Mouse (Mus musculus) hindbrain, embryonic 13.5 days (tissue): ENCODE data around the gene Ddx43. TPM values are rescaled to one million over a fixed set of nuclear protein-coding genes. Genes with fewer than 3 reads are reported as not detected.
"Not testable (repeated sequence)": the region's sequence is repeated elsewhere in the genome, so short reads cannot be mapped to it uniquely, and the experiment has no call there.

Experiments
- ATAC-seq: fragments of 200-750 bp; cut with Nextera tagmentation; 2 replicates; pipeline ENCODE4 v1.8.0; 2017; ENCODE audit warnings: moderate TSS enrichment; ENCODE audit not compliant: low FRiP score
- H3K27ac ChIP-seq: fragments of 300-500 bp; sonication (generic); 2 replicates; pipeline ENCODE4 v1.5.1; 2015; ENCODE audit warnings: inconsistent platforms, mild to moderate bottlenecking, moderate library complexity
- H3K27me3 ChIP-seq: fragments of 300-500 bp; sonication (generic); 2 replicates; pipeline ENCODE4 v1.6.1; 2015; ENCODE audit warnings: mild to moderate bottlenecking, inconsistent platforms
- H3K36me3 ChIP-seq: fragments of 300-500 bp; sonication (generic); 2 replicates; pipeline ENCODE4 v1.6.1; 2015; ENCODE audit warnings: mild to moderate bottlenecking, inconsistent platforms
- H3K4me1 ChIP-seq: fragments of 300-500 bp; sonication (generic); replicated peaks from 2 replicates; pipeline ENCODE4 v1.6.1; 2015; ENCODE audit warnings: inconsistent platforms
- H3K4me2 ChIP-seq: fragments of 300-500 bp; sonication (generic); 2 replicates; pipeline ENCODE4 v1.6.1; 2015; ENCODE audit warnings: inconsistent platforms, mild to moderate bottlenecking, moderate library complexity
- H3K4me3 ChIP-seq: fragments of 300-500 bp; sonication (generic); 2 replicates; pipeline ENCODE4 v1.5.1; 2015; ENCODE audit warnings: mild to moderate bottlenecking, inconsistent platforms
- H3K9ac ChIP-seq: fragments of 300-500 bp; sonication (generic); 2 replicates; pipeline ENCODE4 v1.6.1; 2015; ENCODE audit warnings: mild to moderate bottlenecking, inconsistent platforms
- H3K9me3 ChIP-seq: fragments of 300-500 bp; sonication (generic); 2 replicates; pipeline ENCODE4 v1.6.1; 2016; ENCODE audit warnings: inconsistent platforms
- WGBS: fragments of 180-500 bp; shearing (Covaris S2); methylation state at CpG from one replicate; pipeline ENCODE4 v1.1.7; 2015; 5-methylcytosine and 5-hydroxymethylcytosine counted together
- polyA plus RNA-seq: library from polyadenylated mRNA; unstranded; fragments of >200 nt; fragmentation: Nextera tagmentation; extraction: Ambion mirVana; gene quantifications from 2 replicates; pipeline ENCODE4 v1.2.1, GENCODE M21; 2015

The Ddx43 gene
- 0.28 and 0.31 TPM in 2 replicates for polyA plus RNA-seq

- H3K9ac ChIP-seq, result peak within 1 kb of the TSS; percentile 56
Observed at GRCm38 (mm10) chr9:78395630-78396351, at the start of gene Ddx43. TSS of gene Ddx43 (plus strand) at chr9:78395777.

DNA sequence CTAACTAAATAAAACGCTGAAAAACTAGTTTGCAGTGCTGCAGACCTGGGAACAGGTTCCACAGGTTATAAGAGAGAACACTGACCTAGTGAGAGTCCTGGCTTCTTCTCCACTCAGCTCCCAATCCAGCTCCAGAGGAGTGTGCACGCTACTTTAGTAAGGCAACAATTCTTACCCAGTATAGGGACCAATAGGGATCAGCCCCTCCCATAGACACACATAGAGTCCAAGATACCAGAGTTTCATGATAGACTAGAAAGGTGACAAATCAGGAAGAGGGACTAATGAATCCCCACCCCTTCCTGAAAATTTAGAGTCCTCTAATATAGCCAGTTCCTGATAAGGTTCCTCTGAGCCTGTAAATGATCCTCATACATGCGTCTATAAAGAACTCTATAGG lies 48.6 kb upstream of the Ddx43 start:
- no peaks in the 10 kb centered on the region for H3K36me3 ChIP-seq
- no peak overlapping the region for H3K4me2 ChIP-seq
- no peak overlapping the region for H3K9ac ChIP-seq
- 79% methylated on average over 3 of the region's 3 CpGs for WGBS
- no peak overlapping the region for H3K27ac ChIP-seq
- no peak overlapping the region for H3K4me3 ChIP-seq
- no peaks in the 10 kb centered on the region for H3K9me3 ChIP-seq
- H3K27me3 ChIP-seq, result no peaks in the 10 kb centered on the region
- ATAC-seq, result no peak
- no peaks in the 10 kb centered on the region for H3K4me1 ChIP-seq

More at GRCm38 (mm10) chr9:78395630-78396351, at the start of gene Ddx43:
- 3% methylated on average over 85 of the region's 93 CpGs for WGBS
- Histone ChIP-seq H3K9me3 (no peaks in the 10 kb centered on the region), H3K4me1 (peaks cover 11% of the 10 kb centered on the region), H3K27me3 (peaks cover 79% of the 10 kb centered on the region), H3K27ac (no peak within 1 kb of the TSS), H3K4me3 (peak within 1 kb of the TSS; percentile 50), H3K36me3 (no peaks in the 10 kb centered on the region), H3K4me2 (peak within 1 kb of the TSS; percentile 66)
- ATAC-seq, result peak; percentile 98

GRCm38 (mm10) chr9:78348206-78349004 lies 47.2 kb upstream of the Ddx43 start:
- WGBS, result 74% methylated on average over 6 of the region's 6 CpGs
- not testable (repeated sequence) for H3K4me3 ChIP-seq, H3K27me3 ChIP-seq, ATAC-seq, H3K9ac ChIP-seq, H3K36me3 ChIP-seq, H3K9me3 ChIP-seq, H3K27ac ChIP-seq, H3K4me2 ChIP-seq, H3K4me1 ChIP-seq

GRCm38 (mm10) chr9:78349141-78349540 lies 46.4 kb upstream of the Ddx43 start:
- not testable (repeated sequence) for H3K4me2 ChIP-seq, H3K9me3 ChIP-seq, H3K36me3 ChIP-seq, H3K4me3 ChIP-seq, H3K27ac ChIP-seq, ATAC-seq, H3K4me1 ChIP-seq, H3K27me3 ChIP-seq, H3K9ac ChIP-seq
- WGBS, result 87% methylated on average over 3 of the region's 3 CpGs

DNA sequence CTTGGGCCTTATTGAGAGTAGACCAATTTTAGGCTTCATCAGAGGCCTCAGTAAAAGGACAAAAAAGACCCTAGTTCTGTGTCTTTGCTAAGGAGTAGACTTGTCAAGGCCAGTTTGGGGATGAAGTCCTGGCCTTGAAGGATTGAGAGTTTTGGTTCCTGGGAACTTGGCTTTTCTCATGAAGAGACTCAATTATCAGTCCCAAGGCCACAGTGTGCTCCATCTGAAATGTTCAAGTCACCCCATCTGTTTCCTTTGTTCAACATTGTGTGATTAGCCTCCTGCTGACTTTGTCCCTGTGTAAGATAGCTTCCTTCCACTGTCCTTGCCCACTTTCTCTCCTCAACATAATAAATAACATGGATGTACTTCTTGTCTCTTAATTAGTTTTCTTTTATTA lies 45.6 kb upstream of the Ddx43 start:
- not testable (repeated sequence) for H3K36me3 ChIP-seq, H3K4me3 ChIP-seq, H3K27ac ChIP-seq, H3K4me1 ChIP-seq, H3K9ac ChIP-seq, H3K4me2 ChIP-seq, H3K27me3 ChIP-seq, ATAC-seq, H3K9me3 ChIP-seq

DNA sequence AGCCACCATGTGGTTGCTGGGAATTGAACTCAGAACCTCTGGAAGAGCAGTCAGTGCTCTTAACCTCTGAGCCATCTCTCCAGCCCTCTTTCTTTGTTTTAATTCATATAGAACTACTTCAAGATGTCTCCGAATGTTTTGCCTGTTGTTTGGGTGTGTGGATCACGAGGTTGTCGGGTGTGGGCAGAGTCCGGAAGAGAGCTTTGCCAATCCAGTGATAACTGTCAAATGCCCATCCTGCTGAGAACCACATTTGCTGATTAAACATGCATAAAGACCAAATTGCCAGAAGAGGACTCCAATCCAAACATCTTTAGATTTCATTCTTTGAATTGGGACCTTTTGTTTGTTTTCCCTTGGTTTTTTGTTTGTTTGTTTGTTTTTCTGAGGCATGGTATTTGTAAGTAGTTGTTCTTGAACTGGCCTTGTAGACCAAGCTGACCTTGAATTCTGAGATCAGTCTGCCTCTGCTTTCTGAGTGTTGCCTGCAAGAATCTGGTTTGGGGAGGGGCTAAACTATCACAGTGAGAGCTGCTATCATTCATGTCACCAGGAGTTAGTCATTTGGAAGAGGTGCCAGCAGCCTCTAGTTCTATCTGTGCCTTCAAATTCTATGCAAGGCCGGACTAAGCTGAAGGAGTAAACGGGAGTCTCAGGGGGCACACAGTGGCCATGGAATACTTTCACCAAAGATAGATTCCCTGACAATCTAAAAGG lies 43.9 kb upstream of the Ddx43 start:
- H3K4me2 ChIP-seq, result no peak overlapping the region
- no peak for ATAC-seq
- no peak overlapping the region for H3K27ac ChIP-seq
- H3K9me3 ChIP-seq, result no peaks in the 10 kb centered on the region
- H3K4me3 ChIP-seq, result no peak overlapping the region
- H3K27me3 ChIP-seq, result no peaks in the 10 kb centered on the region
- H3K36me3 ChIP-seq, result no peaks in the 10 kb centered on the region
- H3K9ac ChIP-seq, result no peak overlapping the region
- H3K4me1 ChIP-seq, result no peaks in the 10 kb centered on the region
- WGBS, result 83% methylated on average over 6 of the region's 6 CpGs

DNA sequence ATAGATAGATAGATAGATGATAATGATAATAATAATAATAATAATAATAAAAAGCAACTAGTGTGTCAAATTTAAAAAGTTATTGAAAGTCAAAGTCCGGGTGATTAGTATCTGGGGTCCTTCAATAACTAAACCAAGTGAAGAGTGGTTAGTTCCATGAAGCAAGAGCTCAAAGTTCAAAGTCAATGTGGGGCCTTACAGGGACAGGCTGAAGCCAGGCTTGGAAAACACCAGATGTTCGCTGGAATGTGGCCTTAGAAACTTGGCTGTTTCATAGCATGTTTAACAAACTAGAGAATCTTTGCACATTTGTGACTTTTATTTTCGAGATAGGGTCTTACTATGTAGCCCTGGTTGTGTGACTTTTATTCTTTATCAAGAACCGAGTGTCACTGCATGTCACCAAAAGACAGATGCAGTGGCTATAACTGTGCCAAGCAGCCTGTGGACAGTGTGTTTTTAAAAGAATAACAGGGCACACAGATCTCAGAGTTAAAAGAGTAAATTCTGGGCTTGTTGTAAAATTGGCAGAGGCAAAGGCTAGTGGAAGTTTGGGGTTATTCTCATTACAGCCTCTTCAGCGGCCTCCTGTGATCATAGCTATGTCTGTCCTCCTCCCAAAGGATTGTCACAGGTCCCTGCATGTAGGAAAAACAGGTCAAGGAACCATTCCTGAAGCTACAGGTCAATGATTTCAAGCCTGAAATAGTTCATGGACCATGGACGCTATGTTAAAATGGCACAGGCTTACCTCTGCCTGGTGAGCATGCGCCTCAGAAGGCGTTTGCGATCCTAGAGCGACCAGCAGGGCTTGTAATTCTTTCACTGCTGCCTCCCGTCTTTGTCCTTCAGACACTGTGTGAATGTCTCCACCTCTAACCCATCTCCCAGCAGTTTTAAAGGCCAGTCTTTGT lies 40.7 kb upstream of the Ddx43 start:
- Histone ChIP-seq H3K4me1 (no peaks in the 10 kb centered on the region), H3K27me3 (no peaks in the 10 kb centered on the region), H3K9me3 (no peaks in the 10 kb centered on the region), H3K4me2 (no peak overlapping the region), H3K4me3 (no peak overlapping the region), H3K9ac (no peak overlapping the region), H3K27ac (no peak overlapping the region), H3K36me3 (no peaks in the 10 kb centered on the region)
- WGBS, result 84% methylated on average over 11 of the region's 11 CpGs
- ATAC-seq, result no peak

- Histone ChIP-seq H3K9me3 (no peaks in the 10 kb centered on the region), H3K27me3 (no peaks in the 10 kb centered on the region), H3K4me2 (no peak within 1 kb of the TSS), H3K9ac (no peak within 1 kb of the TSS), H3K4me1 (no peaks in the 10 kb centered on the region), H3K4me3 (no peak within 1 kb of the TSS), H3K36me3 (no peaks in the 10 kb centered on the region), H3K27ac (no peak within 1 kb of the TSS)
- WGBS, result 94% methylated on average over 8 of the region's 8 CpGs
- ATAC-seq, result no peak
Observed at GRCm38 (mm10) chr9:78355611-78356010, 40.0 kb upstream of the Ddx43 start, which contains the start of gene Gsta2. TSS of gene Gsta2 (minus strand) at chr9:78355788.

DNA sequence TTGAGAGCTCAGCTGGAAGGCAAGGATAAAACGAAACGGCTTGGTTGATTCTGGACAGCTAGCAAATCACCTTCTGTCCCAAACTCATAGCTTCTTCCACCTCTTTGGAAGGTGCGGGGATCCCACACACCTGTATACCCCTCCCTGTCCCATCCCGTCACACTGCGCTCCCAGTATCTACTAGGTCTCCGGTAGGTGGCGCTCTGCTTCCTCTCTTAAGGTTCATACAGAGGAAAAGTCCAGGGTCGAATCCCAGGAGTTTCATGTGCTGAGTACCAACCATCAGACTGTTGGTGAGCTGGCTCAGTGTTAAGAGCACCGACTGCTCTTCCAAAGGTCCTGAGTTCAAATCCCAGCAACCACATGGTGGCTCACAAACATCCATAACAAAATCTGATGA lies 37.5 kb upstream of the Ddx43 start:
- Histone ChIP-seq H3K27me3 (no peaks in the 10 kb centered on the region), H3K4me1 (no peaks in the 10 kb centered on the region), H3K4me3 (no peak overlapping the region), H3K36me3 (no peaks in the 10 kb centered on the region), H3K9ac (no peak overlapping the region), H3K27ac (no peak overlapping the region), H3K4me2 (no peak overlapping the region), H3K9me3 (no peaks in the 10 kb centered on the region)
- whole genome bisulfite sequencing, result 20% methylated on average over 9 of the region's 9 CpGs
- ATAC-seq, result no peak; the same call in 1 of the 2 replicates

GRCm38 (mm10) chr9:78359750-78360483 lies 35.7 kb upstream of the Ddx43 start:
- 78% methylated on average over 6 of the region's 6 CpGs for WGBS
- Histone ChIP-seq H3K9ac (no peak overlapping the region), H3K27me3 (no peaks in the 10 kb centered on the region), H3K36me3 (no peaks in the 10 kb centered on the region), H3K27ac (no peak overlapping the region), H3K9me3 (no peaks in the 10 kb centered on the region), H3K4me3 (no peak overlapping the region), H3K4me2 (no peak overlapping the region), H3K4me1 (no peaks in the 10 kb centered on the region)
- no peak for ATAC-seq

- no peaks in the 10 kb centered on the region for H3K9me3 ChIP-seq
- H3K27me3 ChIP-seq, result no peaks in the 10 kb centered on the region
- no peak overlapping the region for H3K4me3 ChIP-seq
- no peak overlapping the region for H3K4me2 ChIP-seq
- no peak for ATAC-seq
- H3K4me1 ChIP-seq, result no peaks in the 10 kb centered on the region
- H3K27ac ChIP-seq, result no peak overlapping the region
- H3K9ac ChIP-seq, result no peak overlapping the region
- 36% methylated on average over 2 of the region's 2 CpGs for WGBS
- H3K36me3 ChIP-seq, result no peaks in the 10 kb centered on the region
Observed at GRCm38 (mm10) chr9:78360484-78360872, 35.1 kb upstream of the Ddx43 start.
